Mouse (Mus musculus) thymus, postnatal 4 days (tissue): ENCODE measurements around the gene Gm15080.
"Not testable (repeated sequence)": the region's sequence is repeated elsewhere in the genome, so short reads cannot be mapped to it uniquely, and the experiment has no call there.

ENCODE experiments used
- DNase-seq: peaks from one replicate; pipeline ENCODE4 v3.0.0; 2021

The Gm15080 gene

GRCm38 (mm10) chrX:147992693-147993092 is at the start of gene Gm15080:
Gene Gm15080, plus strand, starts transcription at chrX:147992993.
- DNase-seq, result not testable (repeated sequence)
